Comparison of ENCODE assay signal across 18 mouse cellular contexts in the genomic region with DNA sequence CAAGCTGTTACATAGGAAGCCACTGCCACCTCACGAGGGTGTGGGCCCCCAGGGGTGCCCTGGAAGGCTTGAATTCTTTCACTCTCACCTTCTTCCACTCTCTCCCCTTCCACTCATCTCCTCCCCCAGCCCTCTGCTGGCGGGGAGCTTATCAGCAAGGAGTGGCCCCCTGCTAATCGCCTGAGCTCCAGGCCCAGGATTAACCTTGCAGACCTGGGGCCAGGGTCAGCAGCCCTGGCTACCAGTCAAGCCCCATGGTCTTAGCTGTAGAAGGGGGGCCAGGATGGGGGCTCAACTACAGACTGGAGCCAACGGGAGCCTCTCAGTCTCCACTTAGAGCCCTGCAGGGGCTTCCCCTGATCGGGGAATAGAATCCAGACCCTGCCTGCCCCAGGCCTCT.
DNase-seq lines count a peak whose midpoint lies in the region; ATAC-seq and TF ChIP-seq lines count a peak whose summit lies in the region.
"Had no signal": no experiment of that assay in that cellular context is flagged by ENCODE, and none has a peak within 500 bp of the region (broad histone marks: within the 10 kb centered on the region; RNA-seq: fewer than 3 reads in every experiment).

No protein-coding gene starts in this region.

- H3K9ac ChIP-seq in heart, embryonic 12.5 days = peak overlapping the region; percentile 34; the same call in 1 of the 2 replicates
- no peak overlapping the region for H3K9ac ChIP-seq in lung, embryonic 14.5 days
- no peak overlapping the region for H3K9ac ChIP-seq in MEL (ENCODE audit: control insufficient read depth, low read depth, low read length, poor library complexity, severe bottlenecking)
- no peak overlapping the region for H3K9ac ChIP-seq in liver, embryonic 13.5 days
- H3K9ac ChIP-seq: embryonic facial prominence, embryonic 15.5 days; forebrain, embryonic 13.5 days; hindbrain, embryonic 15.5 days had no signal

- no peak for TF ChIP-seq POLR2A in MEL (IDR thresholded peaks at IDR 0.05; ENCODE audit: control insufficient read depth in 1 of 2, insufficient read depth in 1 of 2, low read depth in 1 of 2, low read length in 2 of 2, poor library complexity in 1 of 2)

- DNase-seq in heart, adult 9 months (ENCODE audit: low spot score in 2 of 2) = no peak
- no peak for DNase-seq in lung, embryonic 14.5 days
- no peak for DNase-seq in lung, postnatal 4 days
- no peak for DNase-seq in MEL (ENCODE audit: low read depth, low spot score)
- no peak for DNase-seq in liver, embryonic 13.5 days
- DNase-seq in spleen, postnatal 4 days (ENCODE audit: low spot score in 2 of 2) = no peak
- DNase-seq in B cell, adult 2 months = no peak
- DNase-seq: adrenal gland, postnatal 25 days; cerebellum, postnatal 10 days; gastrocnemius, adult 2 months; kidney, adult 9 months; lung, adult 2 months; thymus, postnatal 25 days had no signal

- H3K4me3 ChIP-seq in heart, embryonic 12.5 days = no peak overlapping the region
- H3K4me3 ChIP-seq in lung, embryonic 14.5 days (ENCODE audit: low read depth, low read length) = no peak overlapping the region
- H3K4me3 ChIP-seq in MEL (ENCODE audit: control insufficient read depth in 1 of 2, insufficient read depth in 1 of 2, low read depth in 2 of 2, low read length in 2 of 2) = no peak overlapping the region
- no peak overlapping the region for H3K4me3 ChIP-seq in liver, embryonic 13.5 days (replicated peaks)
- H3K4me3 ChIP-seq: embryonic facial prominence, embryonic 15.5 days; forebrain, embryonic 13.5 days; gastrocnemius, adult 2 months; hindbrain, embryonic 15.5 days had no signal

- H3K9me3 ChIP-seq in heart, embryonic 12.5 days (replicated peaks) = 0 out of 2 replicates have a peak, but pooled peaks cover 3% of the 10 kb centered on the region
- H3K9me3 ChIP-seq in lung, embryonic 14.5 days (ENCODE audit: low read depth, low read length) = no peaks in the 10 kb centered on the region
- H3K9me3 ChIP-seq in MEL (replicated peaks; ENCODE audit: insufficient read depth, low read length) = no peaks in the 10 kb centered on the region
- no peaks in the 10 kb centered on the region for H3K9me3 ChIP-seq in liver, embryonic 13.5 days (replicated peaks)
- H3K9me3 ChIP-seq: embryonic facial prominence, embryonic 15.5 days; forebrain, embryonic 13.5 days; hindbrain, embryonic 15.5 days had no signal

- H3K36me3 ChIP-seq in heart, embryonic 12.5 days = no peaks in the 10 kb centered on the region
- no peaks in the 10 kb centered on the region for H3K36me3 ChIP-seq in lung, embryonic 14.5 days (ENCODE audit: insufficient read depth)
- H3K36me3 ChIP-seq in MEL (ENCODE audit: control insufficient read depth in 1 of 2, insufficient read depth in 2 of 2, low read length in 2 of 2) = no peaks in the 10 kb centered on the region; a peak in 1 of 4 replicates
- H3K36me3 ChIP-seq in liver, embryonic 13.5 days = no peaks in the 10 kb centered on the region
- H3K36me3 ChIP-seq: embryonic facial prominence, embryonic 15.5 days; hindbrain, embryonic 15.5 days had no signal

- TF ChIP-seq EP300 in MEL (IDR thresholded peaks at IDR 0.05; ENCODE audit: low read depth in 1 of 2, low read length in 2 of 2) = no peak

- H3K4me1 ChIP-seq in heart, embryonic 12.5 days (replicated peaks) = peaks cover 24% of the 10 kb centered on the region
- no peaks in the 10 kb centered on the region for H3K4me1 ChIP-seq in lung, embryonic 14.5 days (ENCODE audit: insufficient read depth)
- H3K4me1 ChIP-seq in MEL (ENCODE audit: control insufficient read depth in 1 of 2, insufficient read depth in 2 of 2, low read length in 2 of 2) = peaks cover 0 to 5% of the 10 kb centered on the region in 2 experiments; a peak in 1 of 4 replicates
- H3K4me1 ChIP-seq in liver, embryonic 13.5 days (replicated peaks) = peaks cover 12% of the 10 kb centered on the region

- no peaks in the 10 kb centered on the region; the same call in 1 of the 2 replicates for H3K27me3 ChIP-seq in heart, embryonic 12.5 days (replicated peaks)
- H3K27me3 ChIP-seq in lung, embryonic 14.5 days (ENCODE audit: insufficient read depth, low read length) = 0 out of 2 replicates have a peak, but pooled peaks cover 5% of the 10 kb centered on the region
- H3K27me3 ChIP-seq in MEL (ENCODE audit: control insufficient read depth in 1 of 2, insufficient read depth in 2 of 2, low read length in 2 of 2) = peaks cover 5 to 12% of the 10 kb centered on the region in 2 experiments
- peaks cover 28% of the 10 kb centered on the region for H3K27me3 ChIP-seq in liver, embryonic 13.5 days
- H3K27me3 ChIP-seq: forebrain, embryonic 13.5 days; hindbrain, embryonic 15.5 days had no signal

- no peak overlapping the region for H3K27ac ChIP-seq in heart, embryonic 12.5 days (ENCODE audit: poor library complexity, severe bottlenecking)
- H3K27ac ChIP-seq in lung, embryonic 14.5 days (ENCODE audit: low read depth) = no peak overlapping the region
- H3K27ac ChIP-seq in MEL (ENCODE audit: control insufficient read depth, low read depth, low read length) = no peak overlapping the region
- H3K27ac ChIP-seq in liver, embryonic 13.5 days = no peak overlapping the region
- H3K27ac ChIP-seq: embryonic facial prominence, embryonic 15.5 days; forebrain, embryonic 13.5 days; gastrocnemius, adult 2 months; hindbrain, embryonic 15.5 days had no signal

- ATAC-seq in heart, embryonic 12.5 days (ENCODE audit: insufficient number of reproducible peaks, low FRiP score) = peak; percentile 37; the same call in 1 of the 2 replicates
- ATAC-seq in lung, embryonic 14.5 days (ENCODE audit: insufficient read depth) = no peak
- 0 out of 2 replicates have a peak, but pooled peaks have one; percentile 13 for ATAC-seq in liver, embryonic 13.5 days (ENCODE audit: low read depth)
- ATAC-seq: forebrain, embryonic 13.5 days had no signal

- H3K79me2 ChIP-seq in MEL (ENCODE audit: control insufficient read depth, insufficient read depth, low read length, poor library complexity) = no peaks in the 10 kb centered on the region

- peak; percentile 29; the same call in 1 of the 2 replicates for TF ChIP-seq CTCF in lung, embryonic 14.5 days (IDR thresholded peaks at IDR 0.05; ENCODE audit: low read depth)
- peak in 2 of 3 experiments; percentile 17 to 22; a peak in 2 of 6 replicates for TF ChIP-seq CTCF in MEL (IDR thresholded peaks at IDR 0.05 in 2 of 3, conservative IDR thresholded peaks at IDR 0.05 in 1 of 3; ENCODE audit: control insufficient read depth in 1 of 3, insufficient read depth in 1 of 3, low read depth in 2 of 3, low read length in 3 of 3, poor library complexity in 1 of 3, severe bottlenecking in 1 of 3)

- no peak for TF ChIP-seq RAD21 in MEL (IDR thresholded peaks at IDR 0.05; ENCODE audit: low read depth, low read length)

- 0 out of 2 replicates have a peak overlapping the region, but pooled peaks have one; percentile 2 for H3K4me2 ChIP-seq in heart, embryonic 12.5 days
- H3K4me2 ChIP-seq in lung, embryonic 14.5 days = no peak overlapping the region
- H3K4me2 ChIP-seq in liver, embryonic 13.5 days = no peak overlapping the region
- H3K4me2 ChIP-seq: embryonic facial prominence, embryonic 15.5 days; forebrain, embryonic 13.5 days; heart, embryonic 11.5 days; hindbrain, embryonic 15.5 days had no signal

- 4% methylated on average over 5 of the region's 5 CpGs for WGBS in heart, embryonic 12.5 days
- WGBS in lung, embryonic 14.5 days = 14% methylated on average over 5 of the region's 5 CpGs
- WGBS in liver, embryonic 13.5 days (ENCODE audit: insufficient replicate concordance) = 7% methylated on average over 5 of the region's 5 CpGs

TF ChIP-seq in MEL, 35 proteins besides CTCF, POLR2A, EP300 and RAD21:
- TF ChIP-seq MAFK (IDR thresholded peaks at IDR 0.05; ENCODE audit: borderline replicate concordance, low read depth, low read length) (no peak), SMC3 (IDR thresholded peaks at IDR 0.05; ENCODE audit: low read depth, low read length) (peak; percentile 34)
TF ChIP-seq in MEL: peak in this region for 1.
